Mouse (Mus musculus) spleen, embryonic (tissue): ENCODE data around the gene Cntln.

Source experiments
- CTCF ChIA-PET: fragments of 350-600 bp; sonication (Branson Sonifier 250); formaldehyde crosslinking; loops from one replicate; lab custom pipeline; 2022; lab: Charles Lee

The Cntln gene

GRCm38 (mm10) chr4:84884111-84884538, at the start of gene Cntln:
Gene Cntln, plus strand, starts transcription at chr4:84884309.
- CTCF ChIA-PET: interaction anchor here (0.6 kb wide), 1 partner anchor 25 kb away, joined by 3 read pairs; no protein-coding TSS in a partner anchor

- CTCF ChIA-PET: interaction anchor here (0.6 kb wide), 1 partner anchor 150 kb away, joined by 3 read pairs; no protein-coding TSS in a partner anchor
Observed at GRCm38 (mm10) chr4:84836979-84837378, 47.1 kb upstream of the Cntln start.

GRCm38 (mm10) chr4:84838545-84838944, 45.6 kb upstream of the Cntln start:
- CTCF ChIA-PET: no interaction called here

DNA sequence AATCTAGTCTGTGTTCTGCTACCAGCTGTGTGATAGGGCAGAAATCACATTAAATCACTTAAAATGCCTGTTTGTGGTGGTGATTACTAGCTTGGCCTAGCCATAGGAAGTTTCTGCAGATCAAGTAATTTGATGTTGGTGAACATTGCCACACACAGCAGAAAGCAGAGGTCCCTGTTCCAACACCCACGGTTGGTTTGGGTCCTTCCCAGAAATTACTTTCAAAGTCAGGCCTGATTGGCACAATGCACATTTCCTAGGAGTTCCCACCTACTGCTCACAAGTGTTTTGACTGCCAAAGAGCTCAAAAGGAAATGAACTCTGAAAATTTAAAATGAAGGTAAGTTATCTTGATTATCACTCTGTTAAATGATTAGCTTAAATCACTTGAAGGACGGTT, 44.6 kb upstream of the Cntln start:
- CTCF ChIA-PET: no interaction called here

DNA sequence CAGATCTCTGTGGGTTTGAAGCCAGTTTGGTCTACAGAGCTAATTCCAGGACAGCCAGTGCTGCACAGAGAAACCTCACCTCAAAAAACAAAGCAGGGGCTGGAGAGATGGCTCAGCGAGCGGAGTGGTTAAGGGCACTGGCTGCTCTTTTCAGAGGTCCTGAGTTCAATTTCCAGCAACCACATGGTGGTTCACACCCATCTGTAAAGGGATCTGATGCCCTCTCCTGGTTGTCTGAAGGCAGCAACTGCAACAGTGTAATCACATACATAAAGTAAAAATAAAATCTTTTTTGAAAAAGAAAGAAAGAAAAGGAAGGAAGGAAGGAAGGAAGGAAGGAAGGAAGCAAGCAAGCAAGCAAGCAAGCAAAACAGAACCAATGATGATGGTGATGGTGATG, 26.5 kb upstream of the Cntln start:
- CTCF ChIA-PET: no interaction called here

DNA sequence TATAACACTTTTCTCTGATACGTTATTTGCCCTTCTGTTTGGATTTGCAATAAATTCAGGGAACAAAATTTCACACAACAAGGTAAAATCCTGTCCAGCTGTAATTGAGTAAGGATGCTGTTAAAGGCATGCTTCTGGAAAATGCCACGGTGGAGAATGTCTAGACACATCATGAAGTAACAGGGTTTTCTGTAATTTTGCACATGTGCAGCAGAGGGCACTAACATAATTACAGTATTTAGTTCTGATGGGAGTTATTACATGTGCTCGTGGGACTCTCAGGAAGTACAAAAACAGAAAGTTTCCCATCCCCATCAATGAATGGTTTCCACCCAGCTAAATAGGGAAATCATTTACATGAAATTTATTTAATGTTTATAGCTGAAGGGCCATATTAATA, 7.8 kb upstream of the Cntln start:
- CTCF ChIA-PET: no interaction called here

- CTCF ChIA-PET: interaction anchor here (0.6 kb wide), 1 partner anchor 25 kb away, joined by 3 read pairs; no protein-coding TSS in a partner anchor
Observed at GRCm38 (mm10) chr4:84883646-84884045, 463 bp upstream of the Cntln start.

DNA sequence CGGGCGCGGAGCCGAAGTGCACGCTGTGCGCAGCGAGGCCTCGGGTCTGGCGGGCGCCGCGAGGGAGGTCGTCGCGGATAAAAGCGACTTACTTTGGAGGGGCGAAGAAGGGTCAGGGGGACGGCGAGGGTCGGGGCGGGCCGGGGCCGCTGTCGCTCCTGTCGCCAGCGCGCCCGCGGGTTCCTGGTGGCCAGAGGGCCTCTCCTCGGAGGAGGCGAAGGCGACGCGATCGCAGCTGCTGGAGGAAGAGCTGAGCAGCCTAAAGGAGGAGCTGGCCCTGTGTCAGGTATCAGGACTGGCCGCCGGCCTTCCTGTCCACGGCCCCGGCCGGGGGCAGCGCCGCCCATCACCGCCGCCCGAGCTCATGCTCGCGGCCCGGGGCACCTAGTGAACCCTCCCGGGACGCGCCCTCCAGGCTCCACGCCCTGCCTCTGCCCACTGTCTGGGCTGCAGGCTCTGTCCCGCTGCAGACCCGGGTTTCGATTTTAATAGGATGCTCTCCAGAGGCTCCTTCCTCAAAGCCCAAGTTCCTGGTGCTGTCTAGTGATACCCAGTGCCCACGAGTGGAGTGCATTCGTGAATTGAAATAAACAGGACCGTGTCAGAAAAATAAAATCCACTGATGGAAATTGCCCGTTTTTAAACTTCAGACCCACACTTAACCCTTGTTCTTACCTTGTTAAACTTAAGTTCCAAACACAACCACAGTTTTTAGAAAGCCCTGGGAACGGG, 596 bp downstream of the Cntln start:
- CTCF ChIA-PET: no interaction called here

GRCm38 (mm10) chr4:84885271-84885540, 1.1 kb downstream of the Cntln start:
- CTCF ChIA-PET: no interaction called here

DNA sequence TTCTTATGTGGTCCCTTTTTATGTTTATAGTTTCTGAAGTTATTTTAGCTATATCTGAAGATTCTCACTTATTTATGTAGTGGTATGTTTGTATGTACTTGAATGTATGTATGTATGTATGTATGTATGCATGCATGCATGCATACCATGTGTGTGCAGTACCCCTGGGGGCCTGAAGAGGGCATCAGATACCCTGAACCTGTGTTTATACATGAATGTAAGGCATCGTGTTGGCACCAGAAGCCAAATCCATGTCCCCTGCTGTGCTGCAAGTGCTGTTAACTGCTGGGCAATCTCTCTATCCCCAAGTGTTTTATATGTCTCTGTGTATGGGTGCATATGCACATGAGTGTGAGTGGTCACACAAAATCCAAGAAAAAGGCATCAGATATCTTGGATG, 34.3 kb downstream of the Cntln start:
- CTCF ChIA-PET: no interaction called here

GRCm38 (mm10) chr4:84934342-84934929, 50.3 kb downstream of the Cntln start:
- CTCF ChIA-PET: no interaction called here

DNA sequence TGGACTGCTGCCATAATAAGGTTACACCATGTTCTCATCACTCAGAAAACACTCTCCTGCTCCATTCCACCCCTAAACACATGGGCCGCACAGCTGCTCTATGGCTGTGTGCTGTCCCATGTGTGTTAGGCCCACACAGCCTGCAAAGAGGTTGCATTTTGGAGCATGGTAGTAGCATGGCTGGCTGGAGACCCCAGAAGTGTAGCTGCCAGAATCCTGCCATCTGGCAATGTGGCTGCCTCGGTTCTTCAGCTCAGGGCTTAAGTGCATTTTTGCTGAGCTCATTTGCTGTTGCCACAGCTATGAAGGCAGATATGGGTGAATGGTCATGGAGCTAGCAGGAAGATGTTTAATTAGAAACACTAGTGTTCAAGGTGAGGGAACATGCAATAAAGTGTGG, 58.0 kb downstream of the Cntln start:
- CTCF ChIA-PET: no interaction called here

- CTCF ChIA-PET: no interaction called here
Observed at GRCm38 (mm10) chr4:84942651-84943050, 58.5 kb downstream of the Cntln start.

GRCm38 (mm10) chr4:84944100-84944499, 60.0 kb downstream of the Cntln start:
- CTCF ChIA-PET: no interaction called here

DNA sequence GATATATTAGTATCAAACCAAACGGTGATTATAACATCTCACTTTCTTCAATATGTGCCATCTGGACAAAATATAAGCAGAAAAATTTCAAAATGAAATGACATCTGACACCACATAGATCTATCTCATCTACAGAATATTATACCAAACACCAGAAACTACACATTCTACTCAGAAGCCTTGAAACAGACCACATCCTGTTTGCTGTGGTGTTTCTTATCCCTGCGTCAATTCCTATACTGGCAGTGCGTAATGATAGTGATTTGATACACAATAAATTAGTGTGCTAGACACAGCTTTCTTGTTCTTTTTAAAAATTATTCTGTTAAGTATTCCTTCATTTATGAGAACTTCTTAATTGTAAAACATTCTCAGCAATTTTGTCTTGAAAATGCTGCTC, 62.3 kb downstream of the Cntln start:
- CTCF ChIA-PET: no interaction called here

GRCm38 (mm10) chr4:84976875-84977646, 93.0 kb downstream of the Cntln start:
- CTCF ChIA-PET: no interaction called here

GRCm38 (mm10) chr4:84995520-84996348, 111.6 kb downstream of the Cntln start:
- CTCF ChIA-PET: no interaction called here

DNA sequence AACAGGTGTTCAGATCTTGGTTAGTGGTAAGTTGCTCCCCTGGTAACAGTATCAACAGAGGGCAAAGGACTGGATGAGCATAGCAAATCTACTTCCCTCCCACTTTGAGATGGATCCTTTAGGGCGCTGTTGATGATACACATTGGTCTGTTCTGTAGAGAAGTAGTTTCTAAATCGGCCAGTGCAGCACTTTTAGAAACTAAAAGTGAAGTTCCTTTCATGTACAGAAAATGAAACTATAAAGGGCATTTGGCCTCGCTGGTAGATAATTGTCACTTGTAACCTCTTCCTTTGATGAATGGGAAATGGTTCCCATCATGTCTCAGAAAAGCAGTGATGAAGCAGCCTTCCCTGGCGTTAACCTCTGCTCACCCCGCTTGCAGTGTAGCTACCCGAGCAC, 121.5 kb downstream of the Cntln start:
- CTCF ChIA-PET: no interaction called here

DNA sequence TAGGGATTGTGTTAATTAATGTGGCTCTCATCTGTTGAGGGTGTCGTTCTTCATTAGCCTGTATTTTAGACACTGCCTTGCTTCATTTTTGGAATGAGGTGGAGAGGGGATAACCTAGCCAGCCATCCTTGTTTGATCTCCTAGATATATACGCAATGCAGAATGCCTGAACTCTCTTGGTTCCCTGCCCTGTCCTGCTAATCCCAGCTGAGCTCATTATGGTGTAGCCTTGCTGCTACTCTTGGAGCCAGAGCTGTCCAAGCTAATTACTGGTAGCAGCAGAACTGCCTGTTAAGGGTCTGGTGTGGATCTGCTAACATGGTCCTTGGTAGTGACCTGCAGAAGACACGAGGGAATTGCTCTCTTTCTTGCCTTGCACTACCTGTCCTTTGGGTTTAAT, 122.7 kb downstream of the Cntln start:
- CTCF ChIA-PET: no interaction called here

DNA sequence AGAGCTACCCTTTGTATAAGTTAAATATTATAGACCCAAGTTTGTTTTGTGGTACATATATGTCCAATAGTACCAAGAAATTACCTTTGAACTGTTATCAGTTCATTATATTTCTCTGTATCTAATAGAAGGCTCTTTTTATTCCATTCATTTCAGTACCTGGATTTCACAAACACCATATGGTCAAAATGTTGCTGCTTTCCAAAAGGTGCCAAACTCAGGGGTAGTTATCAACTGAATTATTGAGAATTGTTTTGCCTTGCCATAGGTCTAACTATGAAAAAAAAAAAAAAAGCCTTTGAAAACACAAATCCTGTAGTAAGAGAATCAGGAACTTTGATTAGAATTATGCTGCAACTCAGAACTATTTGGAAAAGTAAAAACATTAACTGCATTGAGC, 126.7 kb downstream of the Cntln start:
- CTCF ChIA-PET: no interaction called here

GRCm38 (mm10) chr4:85045748-85046147, 161.6 kb downstream of the Cntln start:
- CTCF ChIA-PET: no interaction called here
